Mouse (Mus musculus) neural tube, embryonic 12.5 days (tissue): ENCODE measurements at regions not wholly inside any gene's neighbourhood (a gene's known extent, or its start where the extent isn't known, plus 50 kb on each side); places are given as distances from the start of the nearest gene placed in this dataset.

Experiments
- ATAC-seq: fragments of 200-750 bp; cut with Nextera tagmentation; 2 replicates; pipeline ENCODE4 v1.8.0; 2017; ENCODE audit warnings: low read depth, mild to moderate bottlenecking, moderate TSS enrichment, moderate library complexity; ENCODE audit not compliant: low FRiP score
- H3K27ac ChIP-seq: fragments of 300-500 bp; sonication (generic); 2 replicates; pipeline ENCODE4 v1.5.1; 2016
- H3K27me3 ChIP-seq: fragments of 300-500 bp; sonication (generic); replicated peaks from 2 replicates; pipeline ENCODE4 v1.6.1; 2016; ENCODE audit warnings: mild to moderate bottlenecking
- H3K36me3 ChIP-seq: fragments of 300-500 bp; sonication (generic); 2 replicates; pipeline ENCODE4 v1.6.1; 2016; ENCODE audit warnings: mild to moderate bottlenecking
- H3K4me1 ChIP-seq: fragments of 300-500 bp; sonication (generic); 2 replicates; pipeline ENCODE4 v1.6.1; 2016
- H3K4me2 ChIP-seq: fragments of 300-500 bp; sonication (generic); replicated peaks from 2 replicates; pipeline ENCODE4 v1.6.1; 2016; ENCODE audit warnings: mild to moderate bottlenecking
- H3K4me3 ChIP-seq: fragments of 300-500 bp; sonication (generic); 2 replicates; pipeline ENCODE4 v1.5.1; 2016
- H3K9ac ChIP-seq: fragments of 300-500 bp; sonication (generic); 2 replicates; pipeline ENCODE4 v1.6.1; 2016; ENCODE audit warnings: mild to moderate bottlenecking
- H3K9me3 ChIP-seq: fragments of 300-500 bp; sonication (generic); 2 replicates; pipeline ENCODE4 v1.6.1; 2016; ENCODE audit warnings: mild to moderate bottlenecking
- WGBS: fragments of 180-500 bp; shearing (Covaris S2); methylation state at CpG from one replicate; pipeline ENCODE4 v1.1.7; 2016; 5-methylcytosine and 5-hydroxymethylcytosine counted together

GRCm38 (mm10) chr8:26864571-26864970 lies 112.6 kb upstream of the Zfp703 start:
- WGBS: 92% methylated on average over 2 of the region's 2 CpGs
- H3K27me3 ChIP-seq: no peaks in the 10 kb centered on the region
- no peak overlapping the region for H3K4me3 ChIP-seq
- no peak overlapping the region for H3K27ac ChIP-seq
- H3K4me1 ChIP-seq: no peaks in the 10 kb centered on the region
- no peaks in the 10 kb centered on the region for H3K9me3 ChIP-seq
- H3K36me3 ChIP-seq: no peaks in the 10 kb centered on the region
- H3K4me2 ChIP-seq: no peak overlapping the region
- no peak for ATAC-seq
- H3K9ac ChIP-seq: no peak overlapping the region

GRCm38 (mm10) chr8:26864971-26865370 lies 112.2 kb upstream of the Zfp703 start:
- WGBS: 72% methylated on average over 10 of the region's 10 CpGs
- no peak overlapping the region for H3K4me3 ChIP-seq
- peaks cover 1% of the 10 kb centered on the region; the same call in 1 of the 2 replicates for H3K9me3 ChIP-seq
- H3K27me3 ChIP-seq: no peaks in the 10 kb centered on the region
- no peaks in the 10 kb centered on the region for H3K4me1 ChIP-seq
- no peaks in the 10 kb centered on the region for H3K36me3 ChIP-seq
- H3K4me2 ChIP-seq: no peak overlapping the region
- H3K9ac ChIP-seq: no peak overlapping the region
- H3K27ac ChIP-seq: no peak overlapping the region
- ATAC-seq: no peak

- Histone ChIP-seq H3K36me3 (0 out of 2 replicates have a peak, but pooled peaks cover 2% of the 10 kb centered on the region), H3K4me3 (no peak overlapping the region), H3K27ac (no peak overlapping the region), H3K4me1 (no peaks in the 10 kb centered on the region), H3K4me2 (no peak overlapping the region), H3K9ac (no peak overlapping the region), H3K9me3 (peaks cover 7% of the 10 kb centered on the region; the same call in 1 of the 2 replicates), H3K27me3 (no peaks in the 10 kb centered on the region)
- no peak for ATAC-seq
- 73% methylated on average over 6 of the region's 6 CpGs for WGBS
Observed at GRCm38 (mm10) chr8:26868101-26868848, 108.8 kb upstream of the Zfp703 start.

- H3K4me3 ChIP-seq: no peak overlapping the region
- no peak for ATAC-seq
- H3K9me3 ChIP-seq: peaks cover 7% of the 10 kb centered on the region; the same call in 1 of the 2 replicates
- H3K4me1 ChIP-seq: no peaks in the 10 kb centered on the region
- no peaks in the 10 kb centered on the region for H3K27me3 ChIP-seq
- WGBS: 74% methylated on average over 2 of the region's 2 CpGs
- no peak overlapping the region for H3K4me2 ChIP-seq
- H3K36me3 ChIP-seq: 0 out of 2 replicates have a peak, but pooled peaks cover 2% of the 10 kb centered on the region
- H3K9ac ChIP-seq: no peak overlapping the region
- H3K27ac ChIP-seq: no peak overlapping the region
Observed at GRCm38 (mm10) chr8:26868849-26869110, 108.3 kb upstream of the Zfp703 start.

- H3K9ac ChIP-seq: no peak overlapping the region
- H3K36me3 ChIP-seq: 0 out of 2 replicates have a peak, but pooled peaks cover 2% of the 10 kb centered on the region
- 68% methylated on average over 7 of the region's 7 CpGs for WGBS
- no peaks in the 10 kb centered on the region for H3K4me1 ChIP-seq
- H3K9me3 ChIP-seq: peaks cover 7% of the 10 kb centered on the region; the same call in 1 of the 2 replicates
- no peak overlapping the region for H3K4me2 ChIP-seq
- no peak overlapping the region for H3K27ac ChIP-seq
- H3K4me3 ChIP-seq: no peak overlapping the region
- no peak for ATAC-seq
- H3K27me3 ChIP-seq: no peaks in the 10 kb centered on the region
Observed at GRCm38 (mm10) chr8:26871838-26872237, 105.3 kb upstream of the Zfp703 start.

GRCm38 (mm10) chr8:26872382-26872781 lies 104.7 kb upstream of the Zfp703 start:
- 85% methylated on average over 3 of the region's 3 CpGs for WGBS
- H3K9ac ChIP-seq: no peak overlapping the region
- H3K4me3 ChIP-seq: no peak overlapping the region
- H3K4me2 ChIP-seq: no peak overlapping the region
- 0 out of 2 replicates have a peak, but pooled peaks cover 2% of the 10 kb centered on the region for H3K36me3 ChIP-seq
- peaks cover 7% of the 10 kb centered on the region; the same call in 1 of the 2 replicates for H3K9me3 ChIP-seq
- ATAC-seq: no peak
- H3K4me1 ChIP-seq: no peaks in the 10 kb centered on the region
- H3K27ac ChIP-seq: no peak overlapping the region
- no peaks in the 10 kb centered on the region for H3K27me3 ChIP-seq

GRCm38 (mm10) chr8:26872815-26873214 lies 104.3 kb upstream of the Zfp703 start:
- H3K4me1 ChIP-seq: no peaks in the 10 kb centered on the region
- ATAC-seq: no peak
- 0 out of 2 replicates have a peak, but pooled peaks cover 2% of the 10 kb centered on the region for H3K36me3 ChIP-seq
- 75% methylated on average over 8 of the region's 8 CpGs for WGBS
- H3K4me3 ChIP-seq: no peak overlapping the region
- no peak overlapping the region for H3K9ac ChIP-seq
- no peak overlapping the region for H3K27ac ChIP-seq
- peaks cover 7% of the 10 kb centered on the region; the same call in 1 of the 2 replicates for H3K9me3 ChIP-seq
- H3K4me2 ChIP-seq: no peak overlapping the region
- no peaks in the 10 kb centered on the region for H3K27me3 ChIP-seq

GRCm38 (mm10) chr8:26880177-26880576 lies 96.9 kb upstream of the Zfp703 start:
- Histone ChIP-seq H3K9ac (no peak overlapping the region), H3K4me2 (no peak overlapping the region), H3K27me3 (no peaks in the 10 kb centered on the region), H3K9me3 (no peaks in the 10 kb centered on the region), H3K4me3 (no peak overlapping the region), H3K27ac (no peak overlapping the region), H3K36me3 (no peaks in the 10 kb centered on the region), H3K4me1 (no peaks in the 10 kb centered on the region; the same call in 1 of the 2 replicates)
- no peak for ATAC-seq
- WGBS: 72% methylated on average over 7 of the region's 7 CpGs

GRCm38 (mm10) chr8:26881268-26882120 lies 95.6 kb upstream of the Zfp703 start:
- no peaks in the 10 kb centered on the region for H3K36me3 ChIP-seq
- ATAC-seq: no peak
- no peak overlapping the region for H3K4me3 ChIP-seq
- H3K9ac ChIP-seq: no peak overlapping the region
- H3K27me3 ChIP-seq: no peaks in the 10 kb centered on the region
- H3K4me2 ChIP-seq: no peak overlapping the region
- H3K9me3 ChIP-seq: no peaks in the 10 kb centered on the region
- H3K4me1 ChIP-seq: no peaks in the 10 kb centered on the region; the same call in 1 of the 2 replicates
- no peak overlapping the region for H3K27ac ChIP-seq
- WGBS: 68% methylated on average over 7 of the region's 7 CpGs

GRCm38 (mm10) chr8:26882616-26883015 lies 94.5 kb upstream of the Zfp703 start:
- Histone ChIP-seq H3K4me2 (no peak overlapping the region), H3K27ac (no peak overlapping the region), H3K9ac (no peak overlapping the region), H3K27me3 (no peaks in the 10 kb centered on the region), H3K9me3 (no peaks in the 10 kb centered on the region), H3K36me3 (no peaks in the 10 kb centered on the region), H3K4me1 (no peaks in the 10 kb centered on the region; the same call in 1 of the 2 replicates), H3K4me3 (no peak overlapping the region)
- WGBS: 78% methylated on average over 5 of the region's 5 CpGs
- no peak for ATAC-seq

GRCm38 (mm10) chr8:26883285-26883684 lies 93.8 kb upstream of the Zfp703 start:
- no peak overlapping the region for H3K27ac ChIP-seq
- ATAC-seq: no peak

GRCm38 (mm10) chr8:26883770-26884169 lies 93.4 kb upstream of the Zfp703 start:
- Histone ChIP-seq H3K9ac (no peak overlapping the region), H3K4me1 (no peaks in the 10 kb centered on the region; the same call in 1 of the 2 replicates), H3K4me3 (no peak overlapping the region), H3K4me2 (no peak overlapping the region), H3K36me3 (no peaks in the 10 kb centered on the region), H3K27ac (no peak overlapping the region), H3K27me3 (0 out of 2 replicates have a peak, but pooled peaks cover 2% of the 10 kb centered on the region), H3K9me3 (no peaks in the 10 kb centered on the region)
- ATAC-seq: no peak
- 75% methylated on average over 6 of the region's 6 CpGs for WGBS

More at GRCm38 (mm10) chr8:26883285-26883684, 93.8 kb upstream of the Zfp703 start:
- WGBS: 86% methylated on average over 5 of the region's 5 CpGs
- no peak overlapping the region for H3K9ac ChIP-seq
- H3K9me3 ChIP-seq: no peaks in the 10 kb centered on the region
- no peak overlapping the region for H3K4me2 ChIP-seq
- H3K4me1 ChIP-seq: no peaks in the 10 kb centered on the region; the same call in 1 of the 2 replicates
- H3K36me3 ChIP-seq: no peaks in the 10 kb centered on the region
- 0 out of 2 replicates have a peak, but pooled peaks cover 2% of the 10 kb centered on the region for H3K27me3 ChIP-seq
- no peak overlapping the region for H3K4me3 ChIP-seq
